Mouse (Mus musculus) bone marrow, adult 2 months (tissue): Measurements from ENCODE around the gene Map3k7cl.

Source experiments
- CTCF ChIP-seq: fragments of 200-500 bp; IDR thresholded peaks from 2 replicates; pipeline ENCODE4 v1.5.1; 2011; ENCODE audit warnings: low read length, control low read depth; ENCODE audit not compliant: control insufficient read depth, insufficient read depth
- POLR2A ChIP-seq: fragments of 200-500 bp; IDR thresholded peaks from 2 replicates; pipeline ENCODE4 v1.6.1; 2011; ENCODE audit warnings: low read depth, mild to moderate bottlenecking, control low read depth, low read length, borderline replicate concordance; ENCODE audit not compliant: control insufficient read depth

DNA sequence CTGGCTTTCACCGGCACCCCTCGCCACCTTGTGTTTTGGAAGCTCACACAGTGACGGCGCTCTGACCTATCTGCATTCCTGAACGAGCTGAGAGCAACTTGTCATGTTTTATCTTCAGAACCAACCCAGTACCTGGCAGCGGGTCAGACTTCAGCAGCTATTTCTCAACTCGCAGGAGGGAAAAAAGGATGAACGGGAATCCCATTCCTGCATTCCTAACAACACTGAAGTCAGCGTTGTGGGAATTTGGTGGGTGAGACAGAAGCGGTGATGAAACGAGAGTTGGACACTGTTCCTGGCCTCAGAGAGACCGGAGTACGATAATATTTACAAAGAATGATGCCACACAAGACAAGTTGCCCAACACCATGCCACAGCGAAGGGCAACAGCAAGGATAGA, 58.3 kb downstream of the Map3k7cl start:
- no peak for TF ChIP-seq POLR2A
- TF ChIP-seq CTCF, result no peak
